Comparison of ENCODE assay signal across 8 mouse cellular contexts in the genomic region with DNA sequence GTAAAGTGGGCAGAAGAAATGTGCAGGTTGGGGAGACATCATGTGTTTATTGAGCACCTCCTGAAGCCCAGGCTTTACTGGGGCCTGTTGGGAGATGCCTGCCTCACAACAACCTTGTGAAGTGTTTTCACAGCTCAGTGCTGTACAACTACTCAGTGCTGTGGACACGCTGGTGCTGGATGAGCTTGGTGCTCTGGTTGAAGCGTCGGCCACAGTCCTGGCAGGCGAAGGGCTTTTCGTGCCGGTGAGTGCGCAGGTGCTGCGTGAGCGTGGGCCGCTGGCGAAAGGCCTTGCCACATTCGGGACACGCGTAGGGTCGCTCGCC. TPM values are rescaled to one million over a fixed set of nuclear protein-coding genes. Genes with fewer than 3 reads are reported as not detected.
DNase-seq lines count a peak whose midpoint lies in the region; ATAC-seq lines count a peak whose summit lies in the region.

No protein-coding gene starts in this region.

- ATAC-seq in kidney, embryonic 15.5 days (replicated peaks; ENCODE audit: low FRiP score): no peak
- no peak for ATAC-seq in embryonic facial prominence, embryonic 13.5 days (ENCODE audit: insufficient number of reproducible peaks, insufficient read depth, low FRiP score, low TSS enrichment, low read depth)
- no peak for ATAC-seq in intestine, embryonic 14.5 days (replicated peaks; ENCODE audit: low FRiP score, low TSS enrichment, low read depth)
- ATAC-seq in neural tube, embryonic 12.5 days (ENCODE audit: low FRiP score, low read depth): no peak

- H3K4me3 ChIP-seq in kidney, embryonic 15.5 days (replicated peaks): peak overlapping the region; percentile 50
- H3K4me3 ChIP-seq in embryonic facial prominence, embryonic 13.5 days: peak overlapping the region; percentile 51
- peak overlapping the region; percentile 49 for H3K4me3 ChIP-seq in intestine, embryonic 14.5 days (ENCODE audit: low read depth, low read length)
- H3K4me3 ChIP-seq in neural tube, embryonic 12.5 days: no peak overlapping the region

- no peak overlapping the region for H3K9ac ChIP-seq in kidney, embryonic 15.5 days
- peak overlapping the region; percentile 78; the same call in 1 of the 2 replicates for H3K9ac ChIP-seq in embryonic facial prominence, embryonic 13.5 days
- H3K9ac ChIP-seq in intestine, embryonic 14.5 days (ENCODE audit: low read length): no peak overlapping the region
- H3K9ac ChIP-seq in neural tube, embryonic 12.5 days: peak overlapping the region; percentile 59

- no peak overlapping the region for H3K27ac ChIP-seq in kidney, embryonic 15.5 days
- no peak overlapping the region for H3K27ac ChIP-seq in embryonic facial prominence, embryonic 13.5 days
- H3K27ac ChIP-seq in intestine, embryonic 14.5 days (ENCODE audit: low read depth): no peak overlapping the region
- H3K27ac ChIP-seq in neural tube, embryonic 12.5 days: no peak overlapping the region

- H3K36me3 ChIP-seq in kidney, embryonic 15.5 days: no peaks in the 10 kb centered on the region
- H3K36me3 ChIP-seq in embryonic facial prominence, embryonic 13.5 days: no peaks in the 10 kb centered on the region
- no peaks in the 10 kb centered on the region for H3K36me3 ChIP-seq in intestine, embryonic 14.5 days (ENCODE audit: control insufficient read depth, insufficient read depth, low read length)
- no peaks in the 10 kb centered on the region for H3K36me3 ChIP-seq in neural tube, embryonic 12.5 days

- peak overlapping the region; percentile 94 for H3K4me2 ChIP-seq in kidney, embryonic 15.5 days
- H3K4me2 ChIP-seq in embryonic facial prominence, embryonic 13.5 days: peak overlapping the region; percentile 97
- peak overlapping the region; percentile 92 for H3K4me2 ChIP-seq in intestine, embryonic 14.5 days (ENCODE audit: low read length)
- peak overlapping the region; percentile 77 for H3K4me2 ChIP-seq in neural tube, embryonic 12.5 days (replicated peaks)

- 41% methylated on average over 16 of the region's 16 CpGs for WGBS in kidney, embryonic 15.5 days
- 37% methylated on average over 16 of the region's 16 CpGs for WGBS in embryonic facial prominence, embryonic 13.5 days
- 38% methylated on average over 16 of the region's 16 CpGs for WGBS in intestine, embryonic 14.5 days
- WGBS in neural tube, embryonic 12.5 days: 43% methylated on average over 16 of the region's 16 CpGs

- no peaks in the 10 kb centered on the region for H3K9me3 ChIP-seq in kidney, embryonic 15.5 days (replicated peaks)
- no peaks in the 10 kb centered on the region for H3K9me3 ChIP-seq in embryonic facial prominence, embryonic 13.5 days
- H3K9me3 ChIP-seq in intestine, embryonic 14.5 days (ENCODE audit: control insufficient read depth, low read length): peaks cover 6% of the 10 kb centered on the region; the same call in 1 of the 2 replicates
- H3K9me3 ChIP-seq in neural tube, embryonic 12.5 days: no peaks in the 10 kb centered on the region

- peaks cover 44% of the 10 kb centered on the region for H3K27me3 ChIP-seq in kidney, embryonic 15.5 days
- peaks cover 52% of the 10 kb centered on the region for H3K27me3 ChIP-seq in embryonic facial prominence, embryonic 13.5 days
- H3K27me3 ChIP-seq in intestine, embryonic 14.5 days (replicated peaks; ENCODE audit: control insufficient read depth, insufficient read depth, low read length): peaks cover 42% of the 10 kb centered on the region
- H3K27me3 ChIP-seq in neural tube, embryonic 12.5 days (replicated peaks): peaks cover 46% of the 10 kb centered on the region

- no peak for DNase-seq in kidney, adult 11 months
- DNase-seq in intestine, embryonic 14.5 days (ENCODE audit: low spot score): peak; percentile 51
- no peak for DNase-seq in adipocyte (ENCODE audit: low spot score)
- no peak for DNase-seq in layer of hippocampus, adult 18-20 months (ENCODE audit: low spot score in 2 of 2)
- no peak for DNase-seq in cerebellum, postnatal 14 days

- H3K4me1 ChIP-seq in kidney, embryonic 15.5 days: peaks cover 27% of the 10 kb centered on the region
- peaks cover 20% of the 10 kb centered on the region for H3K4me1 ChIP-seq in embryonic facial prominence, embryonic 13.5 days
- H3K4me1 ChIP-seq in intestine, embryonic 14.5 days (replicated peaks; ENCODE audit: control insufficient read depth, insufficient read depth, low read length): peaks cover 15% of the 10 kb centered on the region
- peaks cover 22% of the 10 kb centered on the region for H3K4me1 ChIP-seq in neural tube, embryonic 12.5 days

RNA-seq across cellular contexts. Expression of a gene that starts 5.0 kb away (rescaled TPM):
- 113 and 114 TPM in 2 replicates for polyA plus RNA-seq in kidney, embryonic 15.5 days (2015; fragmentation: Nextera tagmentation; extraction: Ambion mirVana)
- polyA plus RNA-seq in embryonic facial prominence, embryonic 13.5 days (2015; fragmentation: Nextera tagmentation; extraction: Ambion mirVana): 74.0 and 97.2 TPM in 2 replicates
- 72.7 and 124 TPM in 2 replicates for polyA plus RNA-seq in intestine, embryonic 14.5 days (2014; fragmentation: Nextera tagmentation; extraction: Ambion mirVana)
- 206 and 215 TPM in 2 replicates for polyA plus RNA-seq in neural tube, embryonic 12.5 days (2016; fragmentation: Nextera tagmentation; extraction: Ambion mirVana)
- 100 to 1,000 TPM; 196 to 202 TPM for total RNA-seq in layer of hippocampus, adult 18-20 months (2021)

RNA-seq across cellular contexts. Expression of a gene that starts 8.5 kb away (rescaled TPM):
- 144 and 146 TPM in 2 replicates for polyA plus RNA-seq in kidney, embryonic 15.5 days (2015; fragmentation: Nextera tagmentation; extraction: Ambion mirVana)
- polyA plus RNA-seq in embryonic facial prominence, embryonic 13.5 days (2015; fragmentation: Nextera tagmentation; extraction: Ambion mirVana): 129 and 137 TPM in 2 replicates
- 157 and 161 TPM in 2 replicates for polyA plus RNA-seq in intestine, embryonic 14.5 days (2014; fragmentation: Nextera tagmentation; extraction: Ambion mirVana)
- polyA plus RNA-seq in neural tube, embryonic 12.5 days (2016; fragmentation: Nextera tagmentation; extraction: Ambion mirVana): 150 and 151 TPM in 2 replicates
- total RNA-seq in layer of hippocampus, adult 18-20 months (2021): 100 to 1,000 TPM; 146 to 159 TPM

RNA-seq across cellular contexts. Expression of a gene that starts 11.5 kb away (rescaled TPM):
- 2.8 and 4.3 TPM in 2 replicates for polyA plus RNA-seq in kidney, embryonic 15.5 days (2015; fragmentation: Nextera tagmentation; extraction: Ambion mirVana)
- polyA plus RNA-seq in embryonic facial prominence, embryonic 13.5 days (2015; fragmentation: Nextera tagmentation; extraction: Ambion mirVana): 4.1 and 4.4 TPM in 2 replicates
- 2.5 and 2.7 TPM in 2 replicates for polyA plus RNA-seq in intestine, embryonic 14.5 days (2014; fragmentation: Nextera tagmentation; extraction: Ambion mirVana)
- 4.8 and 4.9 TPM in 2 replicates for polyA plus RNA-seq in neural tube, embryonic 12.5 days (2016; fragmentation: Nextera tagmentation; extraction: Ambion mirVana)
- total RNA-seq in layer of hippocampus, adult 18-20 months (2021): 10 to 100 TPM; 11.9 to 13.1 TPM

RNA-seq across cellular contexts. Expression of a gene that starts 33.2 kb away (rescaled TPM):
- 22.1 and 24.8 TPM in 2 replicates for polyA plus RNA-seq in kidney, embryonic 15.5 days (2015; fragmentation: Nextera tagmentation; extraction: Ambion mirVana)
- polyA plus RNA-seq in embryonic facial prominence, embryonic 13.5 days (2015; fragmentation: Nextera tagmentation; extraction: Ambion mirVana): 27.1 and 27.2 TPM in 2 replicates
- polyA plus RNA-seq in intestine, embryonic 14.5 days (2014; fragmentation: Nextera tagmentation; extraction: Ambion mirVana): 23.7 and 26.9 TPM in 2 replicates
- polyA plus RNA-seq in neural tube, embryonic 12.5 days (2016; fragmentation: Nextera tagmentation; extraction: Ambion mirVana): 31.8 and 39.9 TPM in 2 replicates
- total RNA-seq in layer of hippocampus, adult 18-20 months (2021): 10 to 100 TPM; 33.2 to 34.3 TPM

RNA-seq across cellular contexts. Expression of a gene that starts 44.2 kb away (rescaled TPM):
- polyA plus RNA-seq in kidney, embryonic 15.5 days (2015; fragmentation: Nextera tagmentation; extraction: Ambion mirVana): 283 and 298 TPM in 2 replicates
- 327 and 337 TPM in 2 replicates for polyA plus RNA-seq in embryonic facial prominence, embryonic 13.5 days (2015; fragmentation: Nextera tagmentation; extraction: Ambion mirVana)
- 390 and 414 TPM in 2 replicates for polyA plus RNA-seq in intestine, embryonic 14.5 days (2014; fragmentation: Nextera tagmentation; extraction: Ambion mirVana)
- 382 and 393 TPM in 2 replicates for polyA plus RNA-seq in neural tube, embryonic 12.5 days (2016; fragmentation: Nextera tagmentation; extraction: Ambion mirVana)
- total RNA-seq in layer of hippocampus, adult 18-20 months (2021): 100 to 1,000 TPM; 216 to 246 TPM

Comparison
In these comparisons a context has a peak if more than half of its experiments do, and no peak if none do; other contexts are left out.
1. H3K9ac ChIP-seq: peak in embryonic facial prominence, embryonic 13.5 days (single experiment) and neural tube, embryonic 12.5 days (single experiment); none in kidney, embryonic 15.5 days (single experiment) and intestine, embryonic 14.5 days (single experiment).
2. Peak in every context shown above with its lines, with median percentiles within 50 percentile points of each other: H3K4me2 ChIP-seq.